Mouse (Mus musculus): ENCODE measurements around the gene Ppy. TPM values are rescaled to one million over a fixed set of nuclear protein-coding genes. Genes with fewer than 3 reads are reported as not detected.

Gene Ppy
- polyA plus RNA-seq, 1 experiment from 2014 or later: not detected

GRCm38 (mm10) chr11:102063076-102063475 is 38.0 kb downstream of the Ppy start:
- Histone ChIP-seq H3K4me1 (ENCODE audit: control insufficient read depth, insufficient read depth, low read length) (peaks cover 3% of the 10 kb centered on the region; the same call in 1 of the 2 replicates), H3K36me3 (ENCODE audit: control insufficient read depth, insufficient read depth, low read length) (0 out of 2 replicates have a peak, but pooled peaks cover 2% of the 10 kb centered on the region), H3K4me3 (ENCODE audit: low read depth, low read length) (no peak overlapping the region), H3K27ac (ENCODE audit: low read depth, low read length) (no peak overlapping the region), H3K4me2 (no peak overlapping the region), H3K27me3 (ENCODE audit: control insufficient read depth, insufficient read depth, low read length) (peaks cover 19% of the 10 kb centered on the region), H3K9me3 (replicated peaks; ENCODE audit: control insufficient read depth, low read length) (no peaks in the 10 kb centered on the region), H3K9ac (ENCODE audit: low read depth, low read length) (no peak overlapping the region)
- 67% methylated on average over 13 of the region's 13 CpGs for WGBS (ENCODE audit: insufficient replicate concordance)
- no peak for ATAC-seq (replicated peaks; ENCODE audit: insufficient number of reproducible peaks, low FRiP score, low TSS enrichment)

GRCm38 (mm10) chr11:102061941-102062473 is 39.1 kb downstream of the Ppy start:
- H3K4me1 ChIP-seq (ENCODE audit: control insufficient read depth, insufficient read depth, low read length): peaks cover 3% of the 10 kb centered on the region; the same call in 1 of the 2 replicates
- H3K27ac ChIP-seq (ENCODE audit: low read depth, low read length): no peak overlapping the region
- WGBS (ENCODE audit: insufficient replicate concordance): 29% methylated on average over 16 of the region's 16 CpGs
- H3K36me3 ChIP-seq (ENCODE audit: control insufficient read depth, insufficient read depth, low read length): 0 out of 2 replicates have a peak, but pooled peaks cover 2% of the 10 kb centered on the region
- no peak for ATAC-seq (replicated peaks; ENCODE audit: insufficient number of reproducible peaks, low FRiP score, low TSS enrichment)
- no peak overlapping the region for H3K9ac ChIP-seq (ENCODE audit: low read depth, low read length)
- peak overlapping the region; percentile 66; the same call in 1 of the 2 replicates for H3K4me2 ChIP-seq
- H3K27me3 ChIP-seq (ENCODE audit: control insufficient read depth, insufficient read depth, low read length): peaks cover 19% of the 10 kb centered on the region
- H3K4me3 ChIP-seq (ENCODE audit: low read depth, low read length): no peak overlapping the region
- no peaks in the 10 kb centered on the region for H3K9me3 ChIP-seq (replicated peaks; ENCODE audit: control insufficient read depth, low read length)

- Histone ChIP-seq H3K27ac (ENCODE audit: low read depth, low read length) (no peak overlapping the region), H3K27me3 (ENCODE audit: control insufficient read depth, insufficient read depth, low read length) (peaks cover 19% of the 10 kb centered on the region), H3K4me3 (ENCODE audit: low read depth, low read length) (peak overlapping the region; percentile 32), H3K36me3 (ENCODE audit: control insufficient read depth, insufficient read depth, low read length) (0 out of 2 replicates have a peak, but pooled peaks cover 2% of the 10 kb centered on the region), H3K9ac (ENCODE audit: low read depth, low read length) (no peak overlapping the region; the same call in 1 of the 2 replicates), H3K4me1 (ENCODE audit: control insufficient read depth, insufficient read depth, low read length) (peaks cover 3% of the 10 kb centered on the region; the same call in 1 of the 2 replicates), H3K9me3 (replicated peaks; ENCODE audit: control insufficient read depth, low read length) (no peaks in the 10 kb centered on the region), H3K4me2 (peak overlapping the region; percentile 66)
- ATAC-seq (replicated peaks; ENCODE audit: insufficient number of reproducible peaks, low FRiP score, low TSS enrichment): no peak
- WGBS (ENCODE audit: insufficient replicate concordance): 5% methylated on average over 23 of the region's 23 CpGs
Measured at GRCm38 (mm10) chr11:102061236-102061940, 39.7 kb downstream of the Ppy start.

GRCm38 (mm10) chr11:102053847-102054246 is 47.3 kb downstream of the Ppy start:
- Histone ChIP-seq H3K27ac (ENCODE audit: low read depth, low read length) (no peak overlapping the region), H3K27me3 (ENCODE audit: control insufficient read depth, insufficient read depth, low read length) (peaks cover 4% of the 10 kb centered on the region; the same call in 1 of the 2 replicates), H3K36me3 (ENCODE audit: control insufficient read depth, insufficient read depth, low read length) (0 out of 2 replicates have a peak, but pooled peaks cover under 1% of the 10 kb centered on the region), H3K4me1 (ENCODE audit: control insufficient read depth, insufficient read depth, low read length) (no peaks in the 10 kb centered on the region), H3K4me2 (no peak overlapping the region), H3K9ac (ENCODE audit: low read depth, low read length) (no peak overlapping the region), H3K4me3 (ENCODE audit: low read depth, low read length) (no peak overlapping the region), H3K9me3 (replicated peaks; ENCODE audit: control insufficient read depth, low read length) (no peaks in the 10 kb centered on the region)
- WGBS (ENCODE audit: insufficient replicate concordance): 23% methylated on average over 9 of the region's 9 CpGs
- ATAC-seq (replicated peaks; ENCODE audit: insufficient number of reproducible peaks, low FRiP score, low TSS enrichment): no peak

GRCm38 (mm10) chr11:102053183-102053582 is 47.9 kb downstream of the Ppy start:
- WGBS (ENCODE audit: insufficient replicate concordance): 73% methylated on average over 7 of the region's 7 CpGs
- Histone ChIP-seq H3K4me2 (no peak overlapping the region), H3K4me1 (ENCODE audit: control insufficient read depth, insufficient read depth, low read length) (no peaks in the 10 kb centered on the region), H3K27me3 (ENCODE audit: control insufficient read depth, insufficient read depth, low read length) (no peaks in the 10 kb centered on the region), H3K4me3 (ENCODE audit: low read depth, low read length) (no peak overlapping the region), H3K9me3 (replicated peaks; ENCODE audit: control insufficient read depth, low read length) (no peaks in the 10 kb centered on the region), H3K9ac (ENCODE audit: low read depth, low read length) (no peak overlapping the region), H3K36me3 (ENCODE audit: control insufficient read depth, insufficient read depth, low read length) (no peaks in the 10 kb centered on the region), H3K27ac (ENCODE audit: low read depth, low read length) (no peak overlapping the region)
- ATAC-seq (replicated peaks; ENCODE audit: insufficient number of reproducible peaks, low FRiP score, low TSS enrichment): no peak

GRCm38 (mm10) chr11:102052697-102053096 is 48.4 kb downstream of the Ppy start:
- no peak overlapping the region for H3K4me2 ChIP-seq
- H3K27ac ChIP-seq (ENCODE audit: low read depth, low read length): peak overlapping the region; percentile 13; the same call in 1 of the 2 replicates
- H3K36me3 ChIP-seq (ENCODE audit: control insufficient read depth, insufficient read depth, low read length): no peaks in the 10 kb centered on the region
- no peaks in the 10 kb centered on the region for H3K27me3 ChIP-seq (ENCODE audit: control insufficient read depth, insufficient read depth, low read length)
- no peaks in the 10 kb centered on the region for H3K9me3 ChIP-seq (replicated peaks; ENCODE audit: control insufficient read depth, low read length)
- no peaks in the 10 kb centered on the region for H3K4me1 ChIP-seq (ENCODE audit: control insufficient read depth, insufficient read depth, low read length)
- no peak for ATAC-seq (replicated peaks; ENCODE audit: insufficient number of reproducible peaks, low FRiP score, low TSS enrichment)
- no peak overlapping the region for H3K9ac ChIP-seq (ENCODE audit: low read depth, low read length)
- WGBS (ENCODE audit: insufficient replicate concordance): 80% methylated on average over 12 of the region's 12 CpGs
- no peak overlapping the region for H3K4me3 ChIP-seq (ENCODE audit: low read depth, low read length)

- no peak overlapping the region for H3K4me3 ChIP-seq (ENCODE audit: low read depth, low read length)
- H3K9me3 ChIP-seq (replicated peaks; ENCODE audit: control insufficient read depth, low read length): no peaks in the 10 kb centered on the region
- H3K27ac ChIP-seq (ENCODE audit: low read depth, low read length): peak overlapping the region; percentile 13
- H3K4me1 ChIP-seq (ENCODE audit: control insufficient read depth, insufficient read depth, low read length): no peaks in the 10 kb centered on the region
- 0 out of 2 replicates have a peak overlapping the region, but pooled peaks have one; percentile 28 for H3K9ac ChIP-seq (ENCODE audit: low read depth, low read length)
- no peaks in the 10 kb centered on the region for H3K27me3 ChIP-seq (ENCODE audit: control insufficient read depth, insufficient read depth, low read length)
- H3K4me2 ChIP-seq: no peak overlapping the region
- WGBS (ENCODE audit: insufficient replicate concordance): 38% methylated on average over 4 of the region's 4 CpGs
- ATAC-seq (replicated peaks; ENCODE audit: insufficient number of reproducible peaks, low FRiP score, low TSS enrichment): no peak
- H3K36me3 ChIP-seq (ENCODE audit: control insufficient read depth, insufficient read depth, low read length): no peaks in the 10 kb centered on the region
Measured at GRCm38 (mm10) chr11:102051954-102052353, 49.2 kb downstream of the Ppy start.

- H3K4me1 ChIP-seq (ENCODE audit: control insufficient read depth, insufficient read depth, low read length): no peaks in the 10 kb centered on the region
- H3K4me3 ChIP-seq (ENCODE audit: low read depth, low read length): no peak overlapping the region
- no peak overlapping the region for H3K9ac ChIP-seq (ENCODE audit: low read depth, low read length)
- H3K36me3 ChIP-seq (ENCODE audit: control insufficient read depth, insufficient read depth, low read length): no peaks in the 10 kb centered on the region
- H3K9me3 ChIP-seq (replicated peaks; ENCODE audit: control insufficient read depth, low read length): no peaks in the 10 kb centered on the region
- H3K27me3 ChIP-seq (ENCODE audit: control insufficient read depth, insufficient read depth, low read length): no peaks in the 10 kb centered on the region
- H3K4me2 ChIP-seq: no peak overlapping the region
- ATAC-seq (replicated peaks; ENCODE audit: insufficient number of reproducible peaks, low FRiP score, low TSS enrichment): no peak
- H3K27ac ChIP-seq (ENCODE audit: low read depth, low read length): peak overlapping the region; percentile 13
- 45% methylated on average over 4 of the region's 4 CpGs for WGBS (ENCODE audit: insufficient replicate concordance)
Measured at GRCm38 (mm10) chr11:102051541-102051940, 49.6 kb downstream of the Ppy start.

Measured in heart, embryonic 11.5 days (tissue).